Mouse (Mus musculus) urinary bladder, postnatal 4 days (tissue): ENCODE data around the gene Chrdl2.
"Not testable (repeated sequence)": the region's sequence is repeated elsewhere in the genome, so short reads cannot be mapped to it uniquely, and the experiment has no call there.

ENCODE experiments used
- DNase-seq, 2 experiments: peaks; one replicate each; pipeline ENCODE4 v3.0.0; 2021 to 2022; ENCODE audit warnings: low spot score in 2 of 2

Chrdl2 gene

GRCm38 (mm10) chr7:100034815-100035463, 29.0 kb downstream of the Chrdl2 start:
- no peak for DNase-seq

- no peak for DNase-seq
Observed at GRCm38 (mm10) chr7:100036050-100036449, 30.1 kb downstream of the Chrdl2 start.

- DNase-seq, result no peak
Observed at GRCm38 (mm10) chr7:100036495-100036894, 30.5 kb downstream of the Chrdl2 start.

GRCm38 (mm10) chr7:100042120-100042519, 36.1 kb downstream of the Chrdl2 start:
- no peak for DNase-seq

- no peak for DNase-seq
Observed at GRCm38 (mm10) chr7:100043096-100043495, 37.1 kb downstream of the Chrdl2 start.

GRCm38 (mm10) chr7:100043605-100044031, 37.6 kb downstream of the Chrdl2 start:
- DNase-seq, result no peak

GRCm38 (mm10) chr7:100046486-100046885, 40.5 kb downstream of the Chrdl2 start:
- DNase-seq, result no peak

- DNase-seq, result no peak
Observed at GRCm38 (mm10) chr7:100051904-100052303, 45.9 kb downstream of the Chrdl2 start.

GRCm38 (mm10) chr7:100052991-100053390, 47.0 kb downstream of the Chrdl2 start:
- not testable (repeated sequence) for DNase-seq

- DNase-seq, result peak in 1 of 2 experiments; percentile 51
Observed at GRCm38 (mm10) chr7:100073959-100074358, 68.0 kb downstream of the Chrdl2 start.

- DNase-seq, result peak in 1 of 2 experiments; percentile 38
Observed at GRCm38 (mm10) chr7:100076296-100076695, 70.3 kb downstream of the Chrdl2 start.

- peak in 1 of 2 experiments; percentile 26 for DNase-seq
Observed at GRCm38 (mm10) chr7:100077071-100077470, 71.1 kb downstream of the Chrdl2 start.

GRCm38 (mm10) chr7:100080087-100080781, 74.3 kb downstream of the Chrdl2 start:
- DNase-seq, result no peak

- no peak for DNase-seq
Observed at GRCm38 (mm10) chr7:100082836-100083235, 76.9 kb downstream of the Chrdl2 start.

- DNase-seq, result no peak
Observed at GRCm38 (mm10) chr7:100083812-100084211, 77.8 kb downstream of the Chrdl2 start.
